Mouse (Mus musculus) limb, embryonic 15.5 days (tissue): Measurements from ENCODE around the gene Nhsl1. TPM values are rescaled to one million over a fixed set of nuclear protein-coding genes. Genes with fewer than 3 reads are reported as not detected.

Source experiments
- ATAC-seq: fragments of 200-750 bp; cut with Nextera tagmentation; 2 replicates; pipeline ENCODE4 v1.8.0; 2017; ENCODE audit warnings: low read depth, moderate TSS enrichment; ENCODE audit not compliant: insufficient number of reproducible peaks, low FRiP score, low TSS enrichment
- H3K27ac ChIP-seq: fragments of 300-500 bp; sonication (generic); 2 replicates; pipeline ENCODE4 v1.5.1; 2015; ENCODE audit warnings: moderate library complexity, mild to moderate bottlenecking, inconsistent platforms
- H3K27me3 ChIP-seq: fragments of 300-500 bp; sonication (generic); 2 replicates; pipeline ENCODE4 v1.6.1; 2015; ENCODE audit warnings: inconsistent platforms
- H3K36me3 ChIP-seq: fragments of 300-500 bp; sonication (generic); 2 replicates; pipeline ENCODE4 v1.6.1; 2015; ENCODE audit warnings: inconsistent platforms
- H3K4me1 ChIP-seq: fragments of 300-500 bp; sonication (generic); 2 replicates; pipeline ENCODE4 v1.6.1; 2015; ENCODE audit warnings: inconsistent platforms
- H3K4me2 ChIP-seq: fragments of 300-500 bp; sonication (generic); 2 replicates; pipeline ENCODE4 v1.6.1; 2015; ENCODE audit warnings: mild to moderate bottlenecking, inconsistent platforms
- H3K4me3 ChIP-seq: fragments of 300-500 bp; sonication (generic); 2 replicates; pipeline ENCODE4 v1.5.1; 2015; ENCODE audit warnings: mild to moderate bottlenecking, inconsistent platforms
- H3K9ac ChIP-seq: fragments of 300-500 bp; sonication (generic); 2 replicates; pipeline ENCODE4 v1.6.1; 2015; ENCODE audit warnings: inconsistent platforms
- H3K9me3 ChIP-seq: fragments of 300-500 bp; sonication (generic); 2 replicates; pipeline ENCODE4 v1.6.1; 2016; ENCODE audit warnings: inconsistent platforms
- WGBS: fragments of 180-500 bp; shearing (Covaris S2); methylation state at CpG from one replicate; pipeline ENCODE4 v1.1.7; 2015; 5-methylcytosine and 5-hydroxymethylcytosine counted together
- polyA plus RNA-seq: library from polyadenylated mRNA; unstranded; fragments of >200 nt; fragmentation: Nextera tagmentation; extraction: Ambion mirVana; gene quantifications from 2 replicates; pipeline ENCODE4 v1.2.1, GENCODE M21; 2015

The Nhsl1 gene
- polyA plus RNA-seq, 1 experiment from 2014 or later, result 11.5 TPM

GRCm38 (mm10) chr10:18453380-18453779 lies 134.6 kb downstream of the Nhsl1 start:
- WGBS, result 8% methylated on average over 4 of the region's 4 CpGs
- H3K36me3 ChIP-seq, result no peaks in the 10 kb centered on the region
- no peaks in the 10 kb centered on the region for H3K27me3 ChIP-seq
- H3K9ac ChIP-seq, result no peak overlapping the region
- 0 out of 2 replicates have a peak, but pooled peaks have one; percentile 19 for ATAC-seq
- H3K4me3 ChIP-seq, result no peak overlapping the region
- H3K4me1 ChIP-seq, result peaks cover 17% of the 10 kb centered on the region
- H3K9me3 ChIP-seq, result no peaks in the 10 kb centered on the region
- no peak overlapping the region for H3K4me2 ChIP-seq
- peak overlapping the region; percentile 39 for H3K27ac ChIP-seq

- 81% methylated on average over 3 of the region's 3 CpGs for WGBS
- Histone ChIP-seq H3K27ac (no peak overlapping the region), H3K9me3 (no peaks in the 10 kb centered on the region), H3K4me3 (no peak overlapping the region), H3K9ac (no peak overlapping the region), H3K4me2 (no peak overlapping the region), H3K36me3 (no peaks in the 10 kb centered on the region), H3K4me1 (peaks cover 17% of the 10 kb centered on the region), H3K27me3 (no peaks in the 10 kb centered on the region)
- no peak for ATAC-seq
These were observed 135.4 kb downstream of the Nhsl1 start for GRCm38 (mm10) chr10:18454161-18454560.

GRCm38 (mm10) chr10:18455301-18455920 lies 136.6 kb downstream of the Nhsl1 start:
- no peak overlapping the region for H3K4me3 ChIP-seq
- ATAC-seq, result no peak
- no peaks in the 10 kb centered on the region for H3K9me3 ChIP-seq
- H3K27ac ChIP-seq, result no peak overlapping the region
- H3K4me1 ChIP-seq, result peaks cover 17% of the 10 kb centered on the region
- H3K9ac ChIP-seq, result no peak overlapping the region
- no peaks in the 10 kb centered on the region for H3K27me3 ChIP-seq
- no peak overlapping the region for H3K4me2 ChIP-seq
- WGBS, result 94% methylated on average over 10 of the region's 10 CpGs
- H3K36me3 ChIP-seq, result no peaks in the 10 kb centered on the region

GRCm38 (mm10) chr10:18457808-18458475 lies 139.2 kb downstream of the Nhsl1 start:
- H3K27me3 ChIP-seq, result no peaks in the 10 kb centered on the region
- H3K9me3 ChIP-seq, result no peaks in the 10 kb centered on the region
- H3K9ac ChIP-seq, result no peak overlapping the region
- H3K4me1 ChIP-seq, result peaks cover 18% of the 10 kb centered on the region
- no peak overlapping the region for H3K4me2 ChIP-seq
- ATAC-seq, result no peak
- no peaks in the 10 kb centered on the region for H3K36me3 ChIP-seq
- no peak overlapping the region for H3K27ac ChIP-seq
- WGBS, result 58% methylated on average over 8 of the region's 8 CpGs
- H3K4me3 ChIP-seq, result no peak overlapping the region

- peaks cover 13% of the 10 kb centered on the region for H3K4me1 ChIP-seq
- 95% methylated on average over 13 of the region's 13 CpGs for WGBS
- H3K4me2 ChIP-seq, result no peak overlapping the region
- no peaks in the 10 kb centered on the region for H3K27me3 ChIP-seq
- H3K9me3 ChIP-seq, result no peaks in the 10 kb centered on the region
- H3K4me3 ChIP-seq, result no peak overlapping the region
- no peaks in the 10 kb centered on the region for H3K36me3 ChIP-seq
- no peak overlapping the region for H3K9ac ChIP-seq
- H3K27ac ChIP-seq, result no peak overlapping the region
- no peak for ATAC-seq
These were observed 142.6 kb downstream of the Nhsl1 start for GRCm38 (mm10) chr10:18461336-18461735.

- H3K27me3 ChIP-seq, result no peaks in the 10 kb centered on the region
- H3K4me1 ChIP-seq, result peaks cover 9% of the 10 kb centered on the region
- H3K9ac ChIP-seq, result no peak overlapping the region
- H3K9me3 ChIP-seq, result no peaks in the 10 kb centered on the region
- H3K4me2 ChIP-seq, result no peak overlapping the region
- no peaks in the 10 kb centered on the region for H3K36me3 ChIP-seq
- no peak overlapping the region for H3K27ac ChIP-seq
- ATAC-seq, result no peak
- WGBS, result 65% methylated on average over 23 of the region's 23 CpGs
- no peak overlapping the region for H3K4me3 ChIP-seq
These were observed 144.5 kb downstream of the Nhsl1 start for GRCm38 (mm10) chr10:18463071-18463841.

- no peak for ATAC-seq
- no peak overlapping the region for H3K4me2 ChIP-seq
- no peak overlapping the region for H3K4me3 ChIP-seq
- H3K36me3 ChIP-seq, result peaks cover 4% of the 10 kb centered on the region; the same call in 1 of the 2 replicates
- WGBS, result 33% methylated on average over 4 of the region's 4 CpGs
- no peaks in the 10 kb centered on the region for H3K9me3 ChIP-seq
- H3K4me1 ChIP-seq, result peaks cover 26% of the 10 kb centered on the region
- H3K9ac ChIP-seq, result no peak overlapping the region
- H3K27ac ChIP-seq, result peak overlapping the region; percentile 13; the same call in 1 of the 2 replicates
- H3K27me3 ChIP-seq, result no peaks in the 10 kb centered on the region
These were observed 149.6 kb downstream of the Nhsl1 start for GRCm38 (mm10) chr10:18468396-18468795.

GRCm38 (mm10) chr10:18469279-18470135 lies 150.7 kb downstream of the Nhsl1 start:
- 3% methylated on average over 17 of the region's 17 CpGs for WGBS
- H3K36me3 ChIP-seq, result peaks cover 4% of the 10 kb centered on the region; the same call in 1 of the 2 replicates
- no peak for ATAC-seq
- H3K27ac ChIP-seq, result no peak overlapping the region
- no peaks in the 10 kb centered on the region for H3K9me3 ChIP-seq
- H3K9ac ChIP-seq, result no peak overlapping the region
- peak overlapping the region; percentile 20 for H3K4me3 ChIP-seq
- H3K4me2 ChIP-seq, result peak overlapping the region; percentile 41
- H3K27me3 ChIP-seq, result no peaks in the 10 kb centered on the region
- peaks cover 25% of the 10 kb centered on the region for H3K4me1 ChIP-seq

- H3K27me3 ChIP-seq, result no peaks in the 10 kb centered on the region
- no peaks in the 10 kb centered on the region for H3K9me3 ChIP-seq
- 49% methylated on average over 20 of the region's 20 CpGs for WGBS
- H3K36me3 ChIP-seq, result peaks cover 4% of the 10 kb centered on the region; the same call in 1 of the 2 replicates
- H3K4me1 ChIP-seq, result peaks cover 33% of the 10 kb centered on the region
- ATAC-seq, result no peak
- H3K9ac ChIP-seq, result no peak overlapping the region
- 0 out of 2 replicates have a peak overlapping the region, but pooled peaks have one; percentile 3 for H3K4me2 ChIP-seq
- H3K27ac ChIP-seq, result no peak overlapping the region
- H3K4me3 ChIP-seq, result no peak overlapping the region
These were observed 151.7 kb downstream of the Nhsl1 start for GRCm38 (mm10) chr10:18470351-18471060.

GRCm38 (mm10) chr10:18471648-18472047 lies 152.9 kb downstream of the Nhsl1 start:
- Histone ChIP-seq H3K4me2 (no peak overlapping the region), H3K4me3 (no peak overlapping the region), H3K9ac (no peak overlapping the region), H3K27me3 (no peaks in the 10 kb centered on the region), H3K9me3 (no peaks in the 10 kb centered on the region), H3K27ac (no peak overlapping the region), H3K4me1 (peaks cover 33% of the 10 kb centered on the region), H3K36me3 (peaks cover 4% of the 10 kb centered on the region; the same call in 1 of the 2 replicates)
- ATAC-seq, result no peak
- WGBS, result 65% methylated on average over 5 of the region's 5 CpGs

GRCm38 (mm10) chr10:18475126-18475525 lies 156.3 kb downstream of the Nhsl1 start:
- H3K36me3 ChIP-seq, result peaks cover 4% of the 10 kb centered on the region; the same call in 1 of the 2 replicates
- no peak overlapping the region for H3K4me3 ChIP-seq
- no peaks in the 10 kb centered on the region for H3K9me3 ChIP-seq
- H3K9ac ChIP-seq, result no peak overlapping the region
- H3K4me2 ChIP-seq, result no peak overlapping the region
- peak overlapping the region; percentile 62; the same call in 1 of the 2 replicates for H3K27ac ChIP-seq
- peaks cover 18% of the 10 kb centered on the region for H3K4me1 ChIP-seq
- whole genome bisulfite sequencing, result 41% methylated on average over 6 of the region's 6 CpGs
- ATAC-seq, result peak; percentile 69; the same call in 1 of the 2 replicates
- H3K27me3 ChIP-seq, result no peaks in the 10 kb centered on the region
